Mouse (Mus musculus) gastrocnemius, postnatal 10 days (tissue): ENCODE measurements around the gene Gm6034. TPM values are rescaled to one million over a fixed set of nuclear protein-coding genes. Genes with fewer than 3 reads are reported as not detected.
"Not testable (repeated sequence)": the region's sequence is repeated elsewhere in the genome, so short reads cannot be mapped to it uniquely, and the experiment has no call there.

Source experiments
- DNase-seq: peaks from one replicate; pipeline ENCODE4 v3.0.0; 2021; ENCODE audit warnings: mixed read lengths
- long read RNA-seq, 2 experiments: library from polyadenylated mRNA; stranded (forward); transcript quantifications; one replicate each; pipeline ENCODE4 v2.0.0; 2021
- total RNA-seq, 2 experiments: library from RNA; stranded (reverse); gene quantifications; 2 replicates each; pipeline ENCODE4 v1.2.3; 2021

Gene Gm6034
- total RNA-seq = under 1 TPM in 1 of 2 experiments, not detected in 1; 0.16 TPM
- long read RNA-seq, experiment 1 = 0 reads
- long read RNA-seq, experiment 2 = 0 reads

- peak; percentile 35 for DNase-seq
Measured at GRCm38 (mm10) chr17:36042610-36043169, at the start of gene Gm6034, which contains the start of gene H2-T22. TSS of gene Gm6034 (plus strand) at chr17:36042961. TSS of gene H2-T22 (minus strand) at chr17:36042747.

DNA sequence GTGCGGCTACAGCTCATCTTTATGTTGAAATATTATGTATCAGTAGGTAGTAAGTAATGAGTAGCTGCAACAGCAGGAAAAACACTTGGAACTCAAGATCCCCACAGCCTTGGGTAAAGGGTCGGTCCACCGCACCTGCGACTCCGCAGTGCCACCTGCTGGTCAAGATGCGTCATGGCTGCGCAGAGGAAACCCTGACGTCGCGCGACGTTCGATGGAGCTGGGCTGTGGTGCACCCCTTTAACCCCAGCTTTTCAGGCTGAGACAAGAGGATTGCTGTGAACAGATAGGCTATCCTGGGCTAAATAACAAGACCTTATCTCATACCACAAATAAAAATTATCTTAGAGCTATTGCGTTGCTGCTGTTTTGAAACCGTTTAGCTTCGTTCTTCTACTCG lies 49.1 kb upstream of the Gm6034 start:
- DNase-seq = peak; percentile 84

DNA sequence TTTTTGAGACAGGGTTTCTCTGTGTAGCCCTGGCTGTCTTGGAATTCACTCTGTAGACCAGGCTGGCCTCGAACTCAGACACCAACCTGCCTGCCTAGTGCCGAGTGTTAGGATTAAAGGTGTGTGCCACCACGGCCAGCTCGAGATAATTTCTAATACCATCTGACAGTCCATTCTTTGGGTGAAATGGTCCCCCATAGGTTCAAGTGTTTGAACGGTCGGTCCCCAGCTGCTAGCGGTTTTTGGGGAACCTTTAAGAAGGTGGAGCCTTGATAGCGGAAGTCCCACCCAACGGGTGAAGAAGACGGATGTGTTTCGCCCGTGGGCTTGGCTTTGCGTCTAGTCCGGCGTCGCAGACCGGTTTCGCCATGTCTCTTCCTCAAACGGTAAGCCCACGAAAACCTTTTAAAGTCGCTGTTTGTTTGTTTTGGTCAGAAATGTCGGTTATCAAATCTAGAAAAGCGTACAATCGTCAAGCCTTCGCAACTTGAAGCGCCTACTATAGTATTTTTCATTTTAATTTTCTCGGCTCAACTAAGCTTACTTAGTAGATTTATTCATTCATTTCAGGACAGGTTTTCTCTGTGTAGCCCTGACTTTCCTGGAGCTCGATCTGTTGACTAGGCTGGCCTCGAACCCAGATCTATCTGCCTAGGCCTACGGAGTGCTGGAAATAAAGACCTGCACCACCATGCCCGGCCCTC lies 48.4 kb upstream of the Gm6034 start:
- peak; percentile 71 for DNase-seq

- no peak for DNase-seq
Measured at GRCm38 (mm10) chr17:35994879-35995240, 47.9 kb upstream of the Gm6034 start.

DNA sequence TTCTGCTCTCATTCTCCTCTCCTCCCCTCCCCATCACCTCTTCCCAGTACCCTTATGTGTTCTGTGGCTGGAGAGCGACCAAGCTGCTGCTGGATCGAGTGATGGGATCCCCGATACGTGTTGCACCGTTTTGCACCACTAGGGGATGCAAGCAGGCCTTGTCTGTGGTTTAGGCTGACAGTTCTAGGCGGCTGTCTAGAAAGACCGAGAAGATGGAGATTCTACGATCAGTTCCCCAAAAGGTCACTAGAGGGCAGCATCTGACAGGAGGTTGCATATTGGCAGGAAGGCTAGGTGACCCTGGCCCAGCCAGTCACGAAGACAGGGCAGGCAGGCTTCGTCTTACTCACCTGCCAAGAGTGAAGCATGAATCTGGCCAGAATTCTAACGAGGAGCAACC lies 45.8 kb upstream of the Gm6034 start:
- peak; percentile 92 for DNase-seq

GRCm38 (mm10) chr17:35997713-35998510 lies 44.8 kb upstream of the Gm6034 start:
- no peak for DNase-seq

DNA sequence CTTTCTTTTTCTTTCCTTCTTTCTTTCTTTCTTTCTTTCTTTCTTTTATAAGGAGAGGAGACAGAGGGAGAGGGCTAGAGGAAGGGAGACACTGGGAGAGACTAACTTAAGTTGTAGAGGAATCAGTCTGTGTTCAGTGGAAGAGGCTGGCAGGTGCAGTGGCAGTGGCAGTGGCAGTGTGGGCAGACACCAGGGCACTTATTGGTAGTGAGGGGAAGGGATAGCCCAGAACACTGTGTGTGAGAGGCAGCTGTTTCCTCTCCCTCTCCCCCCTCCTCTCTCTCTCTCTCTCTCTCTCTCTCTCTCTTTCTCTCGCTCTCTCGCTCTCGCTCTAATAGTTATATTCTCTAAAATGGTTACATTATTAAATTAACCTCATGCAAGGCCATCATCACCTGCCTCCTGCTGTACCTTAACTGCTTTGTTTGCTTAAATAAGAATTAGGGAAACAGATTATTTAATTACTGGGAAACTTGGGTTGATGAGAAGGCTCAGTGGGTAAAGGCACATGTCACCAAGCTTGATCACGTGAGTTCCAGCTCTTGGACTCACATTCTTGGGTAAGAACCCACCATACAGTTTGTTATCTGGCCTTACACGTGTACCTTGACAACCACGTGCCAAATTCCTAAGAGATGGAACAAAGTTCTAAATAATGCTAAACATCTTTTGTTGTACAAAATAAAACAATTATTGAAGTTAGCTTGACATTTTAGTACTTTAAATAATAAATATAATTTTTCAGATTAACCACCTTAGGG lies 44.0 kb upstream of the Gm6034 start:
- no peak for DNase-seq

GRCm38 (mm10) chr17:35999356-35999755 lies 43.4 kb upstream of the Gm6034 start:
- DNase-seq = no peak

GRCm38 (mm10) chr17:36000349-36000748 lies 42.4 kb upstream of the Gm6034 start:
- DNase-seq = no peak

DNA sequence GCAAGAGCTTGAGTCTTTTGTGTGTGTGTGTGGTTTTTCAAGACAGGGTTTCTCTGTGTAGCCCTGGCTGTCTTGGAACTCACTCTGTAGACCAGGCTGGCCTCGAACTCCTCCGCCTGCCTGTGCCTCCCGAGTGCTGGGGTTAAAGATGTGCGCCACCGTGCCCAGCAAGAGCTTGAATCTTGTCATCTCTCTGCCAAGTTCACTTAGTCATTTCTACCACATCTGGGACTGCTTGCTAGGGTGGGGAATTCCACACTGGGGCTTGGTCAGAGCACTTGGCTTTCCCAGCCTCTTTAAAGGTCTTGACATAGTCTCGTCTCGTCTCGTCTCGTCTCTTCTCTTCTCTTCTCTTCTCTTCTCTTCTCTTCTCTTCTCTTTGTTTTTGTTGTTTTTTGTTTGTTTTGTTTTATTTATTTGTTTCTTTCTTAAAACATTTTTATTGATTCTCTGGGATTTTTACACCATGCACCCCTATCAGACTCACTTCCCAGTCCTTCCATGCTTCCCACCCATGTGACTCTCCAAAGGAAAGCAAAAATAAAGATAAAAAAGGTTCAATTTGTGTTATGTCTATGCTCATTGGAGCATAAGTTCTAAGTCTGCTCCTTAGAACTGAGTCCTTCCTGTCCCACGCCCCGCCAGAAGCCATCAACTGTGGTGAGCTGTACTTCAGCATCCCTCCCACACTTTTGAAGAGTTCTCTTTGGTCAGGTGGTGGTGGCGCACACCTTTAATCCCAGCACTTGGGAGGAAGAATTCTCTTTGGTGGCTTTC lies 41.5 kb upstream of the Gm6034 start:
- no peak for DNase-seq

DNA sequence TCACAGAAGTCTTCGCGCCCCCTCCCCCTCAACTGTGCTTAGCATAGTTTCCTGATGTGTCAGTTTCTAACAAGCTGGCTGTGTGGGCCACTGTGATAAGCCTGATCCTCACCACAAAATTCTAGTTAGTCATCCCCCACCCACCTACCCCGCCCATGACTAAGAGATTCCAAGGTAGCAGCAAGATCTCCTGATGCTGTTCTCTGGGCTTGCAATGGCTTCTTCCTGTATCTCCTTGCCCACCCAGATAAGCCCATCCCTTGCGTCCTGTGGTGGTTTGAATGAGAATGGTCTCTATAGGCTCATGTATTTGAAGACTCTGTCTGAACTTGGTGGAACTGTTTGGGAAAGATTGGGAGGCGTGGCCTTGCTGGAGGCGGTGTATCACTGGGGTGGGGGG lies 40.8 kb upstream of the Gm6034 start:
- no peak for DNase-seq

- DNase-seq = no peak
Measured at GRCm38 (mm10) chr17:36003331-36003730, 39.4 kb upstream of the Gm6034 start.

GRCm38 (mm10) chr17:36004409-36004808 lies 38.4 kb upstream of the Gm6034 start:
- DNase-seq = not testable (repeated sequence)

DNA sequence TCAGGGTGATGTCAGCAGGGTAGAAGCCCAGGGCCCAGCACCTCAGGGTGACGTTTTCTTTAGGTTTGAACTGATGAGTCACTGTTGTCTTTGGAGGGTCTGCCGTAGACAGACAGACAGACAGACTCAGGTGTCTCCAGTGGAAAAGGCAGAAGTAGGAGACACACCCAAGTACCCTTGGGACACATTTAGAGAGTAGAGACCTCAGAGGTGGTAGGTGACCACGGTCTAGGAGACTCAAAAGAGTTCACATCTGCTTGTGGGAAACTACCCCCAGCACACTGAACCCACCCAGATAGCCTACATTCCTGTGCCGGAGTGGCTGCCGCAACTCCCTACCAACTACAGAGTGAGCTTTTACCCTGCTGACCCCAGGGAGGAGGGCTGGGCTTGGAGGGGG lies 27.8 kb upstream of the Gm6034 start:
- no peak for DNase-seq

GRCm38 (mm10) chr17:36017046-36017445 lies 25.7 kb upstream of the Gm6034 start:
- no peak for DNase-seq

- DNase-seq = no peak
Measured at GRCm38 (mm10) chr17:36018979-36019378, 23.8 kb upstream of the Gm6034 start.

DNA sequence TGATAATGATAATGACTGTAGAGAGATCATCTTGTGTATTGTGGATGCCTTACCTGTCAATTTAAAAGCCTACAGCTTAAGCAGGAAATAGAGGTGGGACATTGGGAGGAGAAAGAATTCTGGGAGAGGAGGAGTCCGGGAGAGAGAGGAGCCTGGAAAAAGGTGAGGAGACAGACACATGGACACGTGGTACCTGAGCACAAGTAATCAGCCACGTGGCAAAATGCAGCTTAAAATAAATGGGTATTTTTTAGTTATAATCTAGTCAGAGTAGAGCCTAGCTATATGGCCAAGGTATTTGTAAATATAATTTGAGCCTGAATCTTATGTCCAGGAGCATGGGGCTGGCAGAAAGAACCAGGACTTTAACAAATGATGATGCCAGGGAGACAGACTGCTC lies 23.2 kb upstream of the Gm6034 start:
- no peak for DNase-seq

DNA sequence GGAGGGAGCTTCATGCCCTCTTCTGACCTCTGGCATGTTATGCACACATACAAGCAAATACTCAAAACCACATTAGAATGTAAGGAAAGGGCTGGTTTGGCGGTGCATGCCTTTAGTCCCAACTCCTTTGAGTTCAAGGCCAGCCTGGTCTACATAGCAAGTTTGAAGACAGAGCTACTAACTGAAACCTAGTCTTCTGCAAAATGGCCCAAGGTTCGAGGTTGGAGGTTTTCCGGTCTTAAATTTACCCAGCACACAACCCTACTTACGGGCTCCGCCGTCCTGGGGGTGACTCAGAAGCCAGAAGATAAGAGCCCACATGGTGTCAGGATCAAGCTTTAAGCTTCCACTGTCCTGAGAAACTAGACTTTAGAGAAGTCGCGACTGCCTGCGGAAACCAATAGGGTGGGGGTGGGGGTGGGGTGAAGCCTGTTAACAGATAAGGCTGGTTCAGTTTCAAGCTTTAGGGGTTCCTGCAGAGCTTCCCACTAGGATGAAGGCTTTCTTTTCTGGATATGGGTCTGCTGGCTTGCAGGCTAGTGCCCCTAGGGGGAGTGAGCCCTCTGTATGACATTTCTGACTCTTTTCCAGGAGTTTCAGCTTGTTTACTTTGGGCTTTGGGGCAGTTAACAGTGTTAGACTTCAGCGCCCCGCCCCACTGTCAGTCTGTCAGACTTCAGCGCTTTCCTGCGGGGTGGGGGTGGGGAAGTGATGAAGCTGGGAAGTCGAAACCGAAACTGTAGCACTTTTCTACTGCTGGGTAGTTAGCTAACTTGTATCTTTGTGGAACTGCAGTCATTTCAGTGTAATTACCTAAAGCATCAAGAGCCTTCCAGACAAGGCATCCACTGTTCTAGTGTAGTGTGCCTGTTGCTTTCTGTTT lies 22.3 kb upstream of the Gm6034 start, which contains the start of gene H2-T24:
H2-T24 (minus strand) TSS at position 370 of the 883 bp plus-strand sequence.
- DNase-seq = peak; percentile 38

DNA sequence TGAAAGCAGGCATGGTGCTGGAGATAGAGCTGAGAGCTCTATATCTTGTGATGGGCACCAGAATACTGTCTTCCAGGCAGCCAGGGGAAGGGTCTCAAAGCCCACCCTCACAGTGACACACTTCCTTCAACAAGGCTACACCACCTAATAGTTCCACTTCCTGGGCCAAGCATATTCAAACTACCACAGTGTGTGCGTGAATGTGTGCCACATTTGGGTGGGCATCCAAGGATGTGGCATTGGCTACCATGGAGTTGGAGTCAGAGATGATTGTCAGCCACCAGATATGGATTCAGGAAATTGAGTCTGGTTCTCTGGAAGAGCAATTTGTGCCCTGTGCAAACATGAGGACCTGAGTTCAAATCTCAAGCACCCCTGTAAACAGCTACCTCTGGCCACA lies 21.5 kb upstream of the Gm6034 start:
- no peak for DNase-seq

GRCm38 (mm10) chr17:36022098-36022497 lies 20.7 kb upstream of the Gm6034 start:
- no peak for DNase-seq

- no peak for DNase-seq
Measured at GRCm38 (mm10) chr17:36022922-36023321, 19.8 kb upstream of the Gm6034 start.
